Mouse (Mus musculus): ENCODE data around the gene Fam102a.

The Fam102a gene

DNA sequence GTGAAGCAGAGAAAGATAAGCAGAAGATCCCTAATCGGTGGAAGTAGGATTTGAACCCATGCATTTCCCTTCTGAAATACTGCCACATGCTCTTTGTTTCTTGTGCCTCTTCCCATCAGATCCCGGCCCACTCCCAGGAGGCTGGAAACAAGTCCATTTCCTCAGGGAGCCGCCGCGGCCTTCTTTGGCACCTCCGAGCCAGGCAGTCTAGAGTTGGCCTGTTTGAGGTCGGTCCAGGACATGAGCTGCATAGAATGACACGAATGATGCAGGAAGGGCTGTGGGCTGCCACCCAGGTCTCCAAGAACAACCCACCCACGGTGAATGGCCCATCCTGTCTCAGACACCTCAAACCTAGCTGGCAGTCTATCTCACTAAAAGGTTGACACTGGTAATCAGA is 41.4 kb downstream of the Fam102a start:
- in situ Hi-C loops (cut with MboI, MseI), result loop anchor here (10.0 kb wide), 1 partner anchor 512 kb away; no protein-coding TSS in a partner anchor

- in situ Hi-C loops (cut with MboI, MseI), result loop anchor here (10.0 kb wide), 1 partner anchor 514 kb away; no protein-coding TSS in a partner anchor
These were observed 43.3 kb downstream of the Fam102a start for GRCm38 (mm10) chr2:32578146-32579046.

DNA sequence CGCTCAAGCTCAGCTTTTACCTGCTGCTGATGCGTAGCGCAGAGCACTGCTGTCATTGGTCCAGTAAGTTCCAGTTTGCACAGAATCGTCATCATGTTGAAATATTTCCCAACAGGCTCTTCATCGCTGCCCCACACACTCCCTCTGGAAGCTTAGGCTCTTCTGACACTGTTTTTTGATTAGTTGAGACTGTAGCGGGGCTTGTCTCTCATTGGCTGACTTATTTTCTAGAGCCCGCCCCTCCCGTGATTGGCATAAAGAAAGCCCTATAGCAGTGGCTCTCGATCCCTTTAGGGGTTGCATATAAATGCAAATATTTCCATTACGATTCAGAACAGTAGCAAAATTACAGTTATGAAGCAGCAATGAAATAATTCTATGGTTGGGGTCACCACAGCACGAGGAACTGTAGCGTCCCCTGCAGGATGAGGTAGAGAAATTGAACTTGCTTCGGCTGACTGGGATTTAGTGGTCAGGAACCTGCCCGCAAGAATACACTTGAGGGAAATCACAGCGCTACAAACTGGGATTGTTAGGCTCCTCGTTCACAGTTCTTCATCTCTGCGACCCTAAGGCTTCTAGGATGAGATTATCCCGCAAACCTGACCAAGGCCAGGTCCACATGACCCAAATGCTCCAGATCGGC is 46.4 kb downstream of the Fam102a start:
- in situ Hi-C loops (cut with MboI, MseI), result no loop called here

DNA sequence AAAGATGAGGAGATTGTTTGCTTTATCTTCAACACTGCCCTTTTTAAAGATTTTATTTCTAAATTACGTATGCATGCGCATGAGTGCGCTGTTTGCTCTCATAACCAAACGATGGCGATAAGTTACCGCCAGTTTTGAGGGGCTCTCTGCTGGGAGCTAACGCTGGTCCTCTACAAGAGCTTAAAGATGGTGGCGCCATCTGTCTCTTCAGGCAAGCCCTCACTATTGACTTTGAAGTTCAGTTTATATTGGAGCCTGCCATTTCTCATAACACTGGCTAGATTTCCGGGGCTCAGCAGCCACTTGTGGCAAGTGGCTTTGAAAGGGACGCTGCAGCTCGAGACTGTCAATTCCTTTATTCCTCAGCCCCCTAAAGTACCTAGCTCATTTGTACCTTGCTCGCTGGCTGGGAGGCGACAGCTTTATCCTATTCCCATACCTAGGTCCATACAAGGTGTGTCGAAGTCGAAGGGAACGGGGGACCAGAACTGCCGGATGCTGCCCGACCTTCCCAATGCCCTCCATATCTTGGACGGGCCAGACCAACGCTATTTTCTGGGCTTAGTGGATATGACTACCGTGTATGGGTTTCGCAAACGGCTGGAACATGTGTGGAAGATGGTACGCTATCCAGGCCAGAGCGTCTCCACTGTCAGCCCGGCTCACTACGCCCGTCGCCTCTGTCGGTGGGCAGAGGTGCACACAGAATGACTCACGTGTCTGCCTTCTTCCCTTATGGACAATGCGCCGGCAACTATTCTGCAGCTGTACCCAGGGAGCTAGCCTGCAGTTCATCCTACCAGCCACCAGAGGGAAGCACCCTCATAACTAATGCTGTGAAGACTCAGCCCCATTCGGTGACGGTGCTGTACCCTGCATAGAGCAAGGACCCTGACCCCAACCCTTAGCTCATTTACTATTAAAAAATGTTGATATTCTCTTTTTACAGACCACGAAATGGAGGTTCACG is 48.0 kb downstream of the Fam102a start:
- in situ Hi-C loops (cut with MboI, MseI), result no loop called here

DNA sequence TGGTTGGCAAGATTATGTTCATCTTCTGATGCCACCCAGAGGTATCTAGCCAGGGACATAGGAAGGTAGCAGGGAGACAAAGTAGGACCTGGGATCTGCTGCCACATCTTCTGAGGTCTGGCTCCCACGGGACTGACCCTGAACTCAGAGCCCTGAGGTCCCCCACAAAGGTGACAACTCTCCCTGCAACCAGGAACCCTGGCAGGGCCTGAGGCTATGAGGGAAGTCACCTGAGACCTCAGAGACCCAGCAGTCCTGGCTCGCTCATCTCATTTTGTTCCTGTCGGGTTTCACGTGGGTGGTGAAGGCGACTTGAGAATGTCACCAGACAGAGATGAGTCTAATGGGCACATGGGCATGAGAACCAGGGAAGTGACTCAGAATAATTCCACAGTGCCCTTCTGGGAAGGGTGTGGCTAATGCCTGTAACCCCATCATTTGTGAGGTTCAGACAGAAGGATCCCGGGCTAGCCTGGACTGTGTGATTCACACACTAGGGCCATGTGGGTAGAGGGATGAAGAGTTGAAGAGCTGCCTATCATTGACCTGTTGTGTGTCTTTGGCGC is 50.1 kb downstream of the Fam102a start:
- in situ Hi-C loops (cut with MboI, MseI), result no loop called here

GRCm38 (mm10) chr2:32586871-32587351 is 51.8 kb downstream of the Fam102a start, which contains the start of gene St6galnac4:
TSS of gene St6galnac4 (plus strand) at chr2:32587095.
- in situ Hi-C loops (cut with MboI, MseI), result no loop called here

- in situ Hi-C loops (cut with MboI, MseI), result no loop called here
These were observed 52.7 kb downstream of the Fam102a start for GRCm38 (mm10) chr2:32587731-32588321.

GRCm38 (mm10) chr2:32589213-32589795 is 54.2 kb downstream of the Fam102a start:
- in situ Hi-C loops (cut with MboI, MseI), result no loop called here

GRCm38 (mm10) chr2:32590224-32590623 is 55.1 kb downstream of the Fam102a start:
- in situ Hi-C loops (cut with MboI, MseI), result no loop called here

- in situ Hi-C loops (cut with MboI, MseI), result no loop called here
These were observed 56.1 kb downstream of the Fam102a start for GRCm38 (mm10) chr2:32591249-32591648.

- in situ Hi-C loops (cut with MboI, MseI), result no loop called here
These were observed 61.6 kb downstream of the Fam102a start for GRCm38 (mm10) chr2:32596725-32597124.

DNA sequence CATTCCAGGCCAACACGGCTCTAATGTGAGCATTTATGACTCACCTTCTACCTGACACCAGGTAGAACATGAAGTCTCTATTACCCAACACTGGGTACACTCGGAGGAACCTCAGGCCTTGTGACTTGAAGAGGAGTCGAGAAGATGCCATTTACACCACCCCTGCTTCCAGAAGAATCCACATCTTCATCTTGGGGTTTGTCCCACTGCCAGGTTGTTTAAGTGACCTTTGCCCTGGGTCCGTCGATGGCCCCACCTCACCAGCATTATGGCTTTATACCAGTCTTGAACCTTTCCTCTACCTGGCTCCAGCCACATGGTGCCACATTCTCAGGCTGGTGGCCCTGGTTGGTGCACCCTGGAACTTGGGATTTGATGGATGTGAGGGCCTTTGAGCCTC is 62.1 kb downstream of the Fam102a start:
- in situ Hi-C loops (cut with MboI, MseI), result no loop called here

DNA sequence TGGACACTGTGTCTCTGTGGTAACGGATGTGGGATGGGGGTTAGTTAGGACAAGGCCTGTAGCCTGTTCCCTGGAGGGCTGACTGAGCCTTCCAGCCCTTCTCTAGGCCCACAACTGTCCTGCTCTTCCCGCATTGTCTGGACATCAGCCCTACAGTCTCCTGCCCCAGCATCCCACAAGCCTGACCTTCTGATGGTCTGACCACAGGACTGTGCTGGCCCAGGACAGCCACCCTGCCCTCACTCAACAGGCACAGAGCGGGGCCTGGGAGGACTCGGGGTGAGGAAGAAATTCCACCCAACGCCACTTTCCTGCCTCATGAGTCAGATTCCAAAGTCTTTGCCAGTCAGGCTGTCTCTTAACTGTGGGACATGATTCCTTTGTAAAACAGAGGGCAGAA is 62.6 kb downstream of the Fam102a start:
- in situ Hi-C loops (cut with MboI, MseI), result no loop called here

DNA sequence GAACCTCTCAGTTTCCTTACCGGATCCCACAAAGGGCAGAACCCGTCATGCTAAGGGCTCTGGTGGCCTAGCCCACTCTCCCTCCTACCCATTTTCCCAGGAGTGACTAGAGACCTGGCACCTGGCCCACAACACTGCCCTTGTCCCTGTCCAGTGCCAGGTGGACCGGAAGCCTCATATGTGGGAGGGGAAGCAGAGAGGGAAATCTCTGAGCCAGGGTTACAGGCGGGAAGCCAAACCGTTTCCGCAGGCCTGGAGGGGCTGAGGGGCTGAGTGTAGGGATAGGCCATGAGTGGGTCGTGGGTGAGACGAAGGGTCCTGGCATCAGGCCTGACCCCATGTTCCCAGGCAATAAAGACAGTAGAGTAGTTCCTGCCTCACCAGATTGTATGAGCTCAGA is 63.4 kb downstream of the Fam102a start:
- in situ Hi-C loops (cut with MboI, MseI), result no loop called here

DNA sequence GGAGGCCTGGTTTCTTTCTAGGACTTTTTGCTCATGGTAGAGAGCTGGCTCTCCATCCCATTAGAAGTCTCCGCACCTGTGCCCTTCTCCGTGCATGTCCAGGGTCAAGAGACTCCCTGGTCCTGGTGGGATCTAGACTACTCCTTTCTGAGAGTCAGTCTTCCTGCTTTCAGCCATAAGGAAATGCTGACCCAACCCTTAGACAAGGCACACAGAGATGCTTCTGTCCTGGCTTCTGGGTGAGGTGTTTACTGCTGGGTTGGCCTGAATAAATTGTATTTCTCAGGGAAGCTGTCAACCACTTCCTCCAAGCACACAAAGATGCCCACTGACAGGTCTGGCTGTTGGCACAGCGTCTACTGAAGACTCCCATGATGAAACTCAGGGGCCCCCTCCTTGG is 64.3 kb downstream of the Fam102a start, which contains the start of gene St6galnac6:
St6galnac6 (plus strand) TSS at position 301 of the 400 bp plus-strand sequence.
- in situ Hi-C loops (cut with MboI, MseI), result no loop called here

GRCm38 (mm10) chr2:32601417-32602065 is 66.4 kb downstream of the Fam102a start:
- in situ Hi-C loops (cut with MboI, MseI), result no loop called here

- in situ Hi-C loops (cut with MboI, MseI), result no loop called here
These were observed 67.5 kb downstream of the Fam102a start for GRCm38 (mm10) chr2:32602600-32603054.

GRCm38 (mm10) chr2:32604631-32605030 is 69.5 kb downstream of the Fam102a start:
- in situ Hi-C loops (cut with MboI, MseI), result no loop called here
